Mouse (Mus musculus): ENCODE results near the gene Tmem221.

Gene Tmem221

GRCm38 (mm10) chr8:71511644-71512043, 47.0 kb downstream of the Tmem221 start, which contains the start of gene Plvap:
Gene Plvap (minus strand): TSS chr8:71511752.
- DNase-seq (ENCODE audit: low read depth, low spot score) = peak; percentile 37

- no peak for DNase-seq (ENCODE audit: low read depth, low spot score)
Observed at GRCm38 (mm10) chr8:71509316-71509715, 49.4 kb downstream of the Tmem221 start.

- DNase-seq (ENCODE audit: low read depth, low spot score) = peak; percentile 98
Observed at GRCm38 (mm10) chr8:71507589-71508104, 51.0 kb downstream of the Tmem221 start.

- DNase-seq (ENCODE audit: low read depth, low spot score) = no peak
Observed at GRCm38 (mm10) chr8:71505979-71506378, 52.7 kb downstream of the Tmem221 start.

- DNase-seq (ENCODE audit: low read depth, low spot score) = no peak
Observed at GRCm38 (mm10) chr8:71505326-71505725, 53.3 kb downstream of the Tmem221 start.

- no peak for DNase-seq (ENCODE audit: low read depth, low spot score)
Observed at GRCm38 (mm10) chr8:71504349-71504748, 54.3 kb downstream of the Tmem221 start.
